Mouse (Mus musculus) ovary, postnatal 10 days (tissue): ENCODE results near the gene Hic1.
"Not testable (repeated sequence)": the region's sequence is repeated elsewhere in the genome, so short reads cannot be mapped to it uniquely, and the experiment has no call there.

Experiments used
- DNase-seq: peaks from one replicate; pipeline ENCODE4 v3.0.0; 2022; ENCODE audit warnings: low spot score

Gene Hic1

DNA sequence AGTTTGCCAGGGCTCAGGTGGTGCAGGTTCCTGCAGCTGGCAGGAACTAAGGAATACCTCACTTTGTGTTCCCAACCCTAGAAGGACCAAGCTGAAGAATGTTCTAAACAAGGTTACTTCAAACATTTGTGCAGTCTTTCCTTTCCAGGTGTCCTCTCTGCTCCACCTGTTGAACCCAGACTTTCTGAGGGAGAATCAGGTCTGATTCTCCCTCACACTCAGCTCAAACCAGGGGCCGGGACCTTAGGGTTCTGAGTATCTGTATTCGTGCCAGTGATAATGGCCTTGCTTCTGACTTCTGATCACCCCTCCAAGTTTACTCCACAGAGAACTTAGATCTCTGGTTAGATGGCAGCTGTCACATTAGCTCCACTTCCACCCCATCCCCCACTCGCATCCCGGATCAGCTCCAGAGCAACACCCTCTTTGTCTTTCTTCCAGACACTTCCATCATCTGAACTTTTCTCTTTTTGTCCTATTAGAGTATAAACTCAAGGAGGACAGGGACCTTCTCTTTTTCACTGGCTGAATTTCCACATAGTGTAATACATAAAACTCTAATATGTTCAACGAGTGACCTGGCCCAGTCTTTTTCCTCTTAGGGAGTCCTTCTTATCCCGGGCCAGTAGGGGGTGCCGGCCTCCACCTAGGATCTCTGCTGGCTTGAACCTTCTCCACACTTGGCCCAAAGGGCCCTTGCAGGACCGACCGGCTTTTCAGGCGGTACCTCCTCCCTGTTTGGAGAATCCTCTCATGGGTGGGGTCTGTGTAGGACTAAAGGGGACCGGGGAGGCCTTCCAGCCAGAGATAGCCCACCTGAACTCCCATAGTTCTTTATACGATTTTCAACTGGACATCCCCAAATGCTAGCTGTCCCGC lies 23.3 kb upstream of the Hic1 start:
- peak; percentile 41 for DNase-seq

GRCm38 (mm10) chr11:75191841-75192240 lies 22.5 kb upstream of the Hic1 start:
- no peak for DNase-seq

DNA sequence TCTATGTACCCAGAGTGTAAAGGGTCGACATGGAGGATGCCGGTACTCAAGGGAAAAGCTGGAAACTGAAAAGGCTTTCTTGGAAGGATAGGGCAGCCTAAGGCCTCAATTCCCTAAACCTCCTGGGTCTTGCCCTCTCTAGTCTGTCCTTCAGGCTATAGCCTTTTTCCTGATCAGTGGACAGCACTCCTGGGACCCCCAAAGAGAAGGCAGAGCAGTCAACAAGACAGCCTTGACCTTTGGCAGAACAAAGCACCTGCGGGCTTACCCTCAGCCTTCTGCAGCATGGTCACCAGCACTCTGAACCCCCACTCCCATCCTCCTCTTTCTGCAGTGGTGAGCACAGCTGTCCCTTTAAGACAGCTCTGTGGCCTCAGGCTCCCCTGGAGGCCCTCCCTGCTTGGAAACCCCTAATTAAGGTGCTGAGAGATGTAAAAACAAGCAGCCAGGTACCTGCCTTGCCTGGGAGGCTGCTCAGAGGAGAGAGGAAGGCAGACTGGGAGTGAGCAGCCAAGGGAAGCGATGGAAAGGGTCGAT lies 21.7 kb upstream of the Hic1 start, which contains the start of gene Dph1:
Gene Dph1 (minus strand): TSS at position 337 of the 537 bp plus-strand sequence.
- no peak for DNase-seq

DNA sequence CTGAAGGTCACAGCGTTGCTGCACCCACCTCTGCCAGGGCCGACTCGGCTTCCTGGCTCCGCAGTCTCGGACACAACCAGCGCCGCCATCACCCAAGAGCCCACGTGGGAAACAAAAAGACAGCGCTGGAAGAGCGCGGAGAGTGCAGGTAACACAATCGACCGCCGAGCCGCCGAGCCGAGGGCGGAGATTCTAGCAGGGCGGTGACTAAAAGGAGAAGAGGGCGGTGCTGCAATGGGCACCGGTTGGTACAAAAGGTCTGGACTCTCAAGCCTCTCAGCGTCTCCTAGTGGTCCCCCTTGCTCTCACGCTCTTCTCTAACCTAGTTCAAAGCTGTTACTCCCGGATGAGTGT lies 21.0 kb upstream of the Hic1 start:
- peak; percentile 35 for DNase-seq

GRCm38 (mm10) chr11:75189713-75190370 lies 20.5 kb upstream of the Hic1 start:
- DNase-seq: no peak

- no peak for DNase-seq
These were observed 15.7 kb upstream of the Hic1 start for GRCm38 (mm10) chr11:75184986-75185385.

GRCm38 (mm10) chr11:75184573-75184972 lies 15.3 kb upstream of the Hic1 start:
- no peak for DNase-seq

DNA sequence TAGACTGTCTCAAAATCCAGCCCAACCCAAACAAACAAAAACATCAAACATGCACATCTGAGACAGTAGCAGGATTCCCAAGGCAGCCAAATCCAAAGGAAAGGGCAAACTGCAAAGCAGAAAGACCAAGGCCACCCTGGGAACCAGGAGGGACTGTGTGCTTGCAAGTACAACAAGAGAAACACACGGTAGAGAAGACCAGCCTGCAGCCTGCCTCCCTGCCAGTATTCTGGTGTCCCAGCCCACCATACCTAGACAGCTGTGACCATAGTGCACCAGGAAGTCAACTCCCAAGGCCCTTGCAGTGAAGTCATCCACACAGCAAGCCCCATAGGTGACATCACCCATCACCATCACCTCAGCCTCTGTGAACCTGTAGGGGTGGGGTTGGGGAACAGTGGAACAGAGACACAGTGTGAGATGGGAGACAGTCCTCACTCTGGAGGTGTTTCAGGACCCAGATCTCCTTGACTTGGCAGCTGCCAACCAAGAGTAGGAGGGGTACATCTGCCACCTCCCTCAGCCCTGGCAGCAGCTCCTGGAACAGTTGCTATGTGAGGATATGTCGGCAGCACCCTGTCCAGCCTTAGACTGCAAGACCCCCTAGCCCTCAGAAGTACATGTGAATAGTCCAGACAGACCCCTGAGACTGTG lies 14.7 kb upstream of the Hic1 start:
- DNase-seq: no peak

DNA sequence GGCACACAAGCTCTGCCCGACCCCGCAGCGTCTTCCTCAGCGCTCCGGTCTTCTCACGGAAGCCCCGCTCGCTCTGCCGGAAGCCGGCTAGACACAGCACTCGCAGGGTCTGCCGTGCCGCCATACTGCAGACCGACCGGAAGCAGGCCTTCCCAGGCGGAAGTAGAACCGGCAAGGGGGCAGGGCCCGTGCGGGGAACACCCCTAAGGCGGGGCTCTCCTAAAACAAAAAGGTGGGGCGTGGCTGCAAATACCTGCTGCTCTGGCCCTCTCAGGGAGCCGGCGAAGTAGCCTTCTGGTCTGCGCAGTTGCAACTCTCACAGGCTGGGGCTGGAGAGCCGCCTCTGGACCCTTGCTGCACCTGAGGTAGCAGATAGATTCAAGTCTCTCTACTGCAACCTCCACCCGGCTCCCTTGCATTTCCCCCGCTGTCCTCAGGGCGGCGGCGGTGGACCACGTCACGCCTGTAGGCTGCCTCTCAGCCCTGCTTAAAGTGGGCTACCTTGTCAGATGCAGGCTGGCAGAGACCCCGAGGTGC lies 9.4 kb upstream of the Hic1 start, which contains the start of gene Ovca2:
Gene Ovca2 (minus strand): TSS at position 164 of the 537 bp plus-strand sequence.
- DNase-seq: peak; percentile 78

DNA sequence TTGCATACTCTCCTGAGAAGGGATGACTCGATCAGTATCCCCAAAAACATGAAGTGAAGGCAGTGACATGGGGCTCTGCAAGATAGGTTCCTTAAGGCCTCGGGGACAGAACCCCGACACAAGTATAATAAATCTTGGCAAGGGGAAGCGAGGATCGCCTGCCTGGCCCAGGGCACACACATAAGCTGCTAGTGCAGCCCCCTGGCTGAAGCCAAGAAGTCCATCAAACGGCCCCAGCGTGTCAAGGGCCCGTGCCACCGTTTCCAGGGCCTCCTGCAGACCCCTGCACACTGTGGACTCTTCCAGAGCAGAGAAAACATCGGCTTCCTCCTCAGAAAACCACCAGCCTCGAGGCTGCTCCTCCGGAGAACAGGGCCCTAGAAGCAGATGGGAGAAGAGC lies 8.7 kb upstream of the Hic1 start:
- no peak for DNase-seq

GRCm38 (mm10) chr11:75174574-75174973 lies 5.3 kb upstream of the Hic1 start:
- DNase-seq: not testable (repeated sequence)

- DNase-seq: no peak
These were observed 4.5 kb upstream of the Hic1 start for GRCm38 (mm10) chr11:75173799-75174165.

- DNase-seq: peak; percentile 71
These were observed 3.9 kb upstream of the Hic1 start for GRCm38 (mm10) chr11:75173095-75173798.

DNA sequence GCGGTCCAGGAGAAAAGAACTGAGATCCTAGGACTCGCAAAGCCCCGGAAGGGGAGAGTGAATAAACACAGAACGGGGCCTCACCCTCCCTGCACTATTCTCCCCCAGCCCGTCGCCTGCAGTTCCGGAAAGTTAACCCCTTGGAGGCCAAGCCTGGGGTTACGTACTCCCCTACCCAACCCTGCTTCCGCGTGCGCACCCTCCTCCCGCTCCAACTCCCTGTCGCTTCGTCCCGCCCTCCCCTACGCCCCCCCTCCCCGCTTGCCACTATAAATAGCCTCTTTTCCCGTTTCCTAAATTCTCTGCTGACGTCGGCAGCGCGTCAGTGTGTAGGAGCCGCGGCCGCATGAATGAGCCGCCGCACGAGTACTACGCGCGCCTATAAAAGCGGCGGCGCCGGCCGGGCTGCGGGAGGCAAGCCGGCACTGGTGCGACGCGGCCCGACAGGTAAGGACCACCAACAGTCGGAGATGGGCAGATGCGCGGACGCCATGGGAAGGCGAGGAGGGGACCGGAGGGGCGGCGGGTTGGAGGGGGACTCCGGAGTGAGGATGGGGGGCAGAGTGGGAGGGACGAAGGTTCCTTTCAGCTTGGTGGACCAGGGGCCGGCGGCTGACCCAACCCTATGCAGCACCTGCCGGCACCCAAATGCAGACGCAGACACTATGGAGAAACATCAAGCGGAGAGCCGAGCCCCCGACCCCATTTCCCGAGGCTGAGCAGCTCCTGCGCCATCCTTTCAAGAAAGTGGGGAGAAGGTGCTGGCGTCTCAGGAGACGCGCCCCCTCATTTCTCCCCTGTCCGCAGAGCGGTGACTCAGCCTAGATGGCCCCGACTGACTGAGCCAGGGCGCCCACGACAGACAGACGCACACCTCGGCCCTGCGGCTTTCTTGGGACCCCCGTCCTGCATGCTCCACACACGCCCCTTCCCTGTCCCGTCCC lies 3.1 kb upstream of the Hic1 start:
- no peak for DNase-seq

DNA sequence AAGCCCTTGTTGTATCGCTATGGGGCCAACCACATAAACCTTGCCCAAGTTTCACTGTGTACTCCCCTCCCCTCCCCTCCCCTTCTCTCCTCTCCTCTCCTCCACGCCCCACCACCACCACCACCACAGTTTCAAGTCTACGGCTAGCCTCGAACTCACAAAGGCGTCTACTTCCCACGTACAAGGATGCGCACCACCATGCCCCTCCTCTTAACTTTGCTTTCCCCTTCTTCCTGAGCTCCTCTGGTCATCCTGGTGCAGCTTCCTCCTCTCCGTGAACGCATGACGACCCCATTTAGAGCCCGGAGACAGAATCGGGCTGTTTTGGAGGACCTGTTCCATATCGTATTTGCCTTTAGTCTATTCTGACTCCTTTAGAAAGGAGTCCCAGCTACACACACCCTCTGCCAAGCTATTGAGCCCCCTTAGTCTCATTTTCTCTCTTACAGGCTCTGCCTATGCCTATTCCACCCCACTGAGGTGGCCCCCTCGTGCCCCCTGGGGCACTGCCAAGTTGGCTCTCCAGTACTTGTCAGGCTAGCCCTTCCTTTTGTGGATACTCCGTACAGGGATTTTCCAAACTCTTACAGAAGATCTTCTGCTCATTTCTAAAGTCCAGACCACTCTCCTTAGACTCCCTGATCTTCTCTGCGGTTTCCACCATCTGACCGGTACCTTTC lies 2.0 kb upstream of the Hic1 start:
- no peak for DNase-seq

- DNase-seq: peak; percentile 80
These were observed 925 bp upstream of the Hic1 start for GRCm38 (mm10) chr11:75170136-75170751.

- peak; percentile 87 for DNase-seq
These were observed 543 bp downstream of the Hic1 start for GRCm38 (mm10) chr11:75168590-75169361.
